Mouse (Mus musculus) lung, adult 2 months (tissue): ENCODE data around the gene Tmprss5.

Source experiments
- CTCF ChIP-seq: fragments of 200-500 bp; IDR thresholded peaks from 2 replicates; pipeline ENCODE4 v1.5.1; 2011; ENCODE audit warnings: mild to moderate bottlenecking, low read length, control low read depth; ENCODE audit not compliant: insufficient read depth
- POLR2A ChIP-seq: fragments of 200-500 bp; IDR thresholded peaks from 2 replicates; pipeline ENCODE4 v1.6.1; 2011; ENCODE audit warnings: low read depth, mild to moderate bottlenecking, control low read depth, low read length, borderline replicate concordance; ENCODE audit errors: extremely low read depth

- TF ChIP-seq POLR2A (no peak), CTCF (no peak)
These were observed 37.3 kb downstream of the Tmprss5 start for GRCm38 (mm10) chr9:49118271-49118825.
